Mouse (Mus musculus): ENCODE data around the gene Myh7.
"Not testable (repeated sequence)": the region's sequence is repeated elsewhere in the genome, so short reads cannot be mapped to it uniquely, and the experiment has no call there.

DNA sequence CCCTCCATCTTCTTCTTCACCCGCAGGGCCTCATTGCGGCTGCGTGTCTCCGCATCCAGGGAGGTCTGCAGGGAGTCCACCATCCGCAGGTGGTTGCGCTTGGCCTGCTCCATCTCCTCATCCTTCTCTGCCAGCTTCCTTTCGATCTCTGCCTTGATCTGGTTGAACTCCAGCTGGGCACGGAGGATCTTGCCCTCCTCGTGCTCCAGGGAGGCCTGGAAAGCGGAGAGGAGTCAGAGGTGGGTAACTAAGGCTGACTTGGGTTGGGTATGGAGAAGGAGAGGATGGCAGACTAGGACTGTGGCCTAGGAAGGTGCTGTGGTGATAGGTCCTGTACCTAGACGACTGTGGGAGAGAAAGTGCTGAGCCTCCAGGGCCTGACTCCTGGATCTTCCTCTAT lies 47.4 kb downstream of the Myh7 start:
- not testable (repeated sequence) for TF ChIP-seq CTCF (IDR thresholded peaks at IDR 0.05; ENCODE audit: control insufficient read depth, insufficient read depth, insufficient replicate concordance, low read depth, low read length); POLR2A (IDR thresholded peaks at IDR 0.05; ENCODE audit: control insufficient read depth, low read depth, low read length)

Data from testis, adult 2 months (tissue).